Mouse (Mus musculus) cortical plate, adult 2 months (tissue): Measurements from ENCODE around the gene Rab44.

Experiments used
- CTCF ChIP-seq: fragments of 200-500 bp; IDR thresholded peaks from 2 replicates; pipeline ENCODE4 v1.5.1; 2011; ENCODE audit warnings: mild to moderate bottlenecking, control low read depth, low read length; ENCODE audit not compliant: insufficient read depth; ENCODE audit errors: extremely low read depth
- POLR2A ChIP-seq: fragments of 200-500 bp; IDR thresholded peaks from 2 replicates; pipeline ENCODE4 v1.6.1; 2011; ENCODE audit warnings: mild to moderate bottlenecking, low read length, control low read depth; ENCODE audit not compliant: insufficient read depth; ENCODE audit errors: extremely low read depth

DNA sequence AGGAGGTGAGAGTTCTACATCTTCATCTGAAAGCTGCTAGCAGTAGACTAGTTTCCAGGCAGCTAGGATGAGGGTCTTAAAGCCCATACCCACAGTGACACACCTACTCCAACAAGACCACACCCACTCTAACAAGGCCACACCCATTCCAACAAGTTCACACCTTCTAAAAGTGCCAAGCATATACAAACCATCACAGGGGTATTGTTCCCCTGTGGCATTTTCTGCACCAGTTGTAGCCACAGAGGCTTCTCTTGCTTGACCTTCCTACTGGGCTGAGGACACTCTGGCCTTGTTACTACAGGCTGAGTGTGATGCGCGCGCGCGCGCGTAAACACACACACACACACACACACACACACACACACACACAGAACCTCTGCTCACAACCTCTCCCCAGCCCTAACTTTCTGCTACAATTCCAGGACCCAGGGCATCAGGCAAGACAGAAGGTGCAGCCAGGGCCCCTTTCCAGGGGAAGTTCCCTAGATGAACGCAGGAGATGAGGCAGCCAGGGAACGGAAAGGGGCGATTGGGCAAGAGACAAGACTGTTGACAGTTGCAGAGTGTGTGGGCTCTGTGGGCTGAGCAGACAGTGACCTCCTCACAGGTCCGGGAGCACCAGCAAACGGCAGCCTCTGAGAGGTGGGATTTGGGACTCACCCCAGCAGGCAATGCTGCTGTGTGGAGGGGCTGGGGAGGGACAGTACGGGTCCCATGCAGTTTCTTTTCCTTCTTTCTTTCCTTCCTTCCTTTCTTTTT is at the start of gene Rab44:
- TF ChIP-seq CTCF (no peak), POLR2A (no peak)
